Mouse (Mus musculus) right cerebral cortex, postnatal 25 days (tissue): Measurements from ENCODE around the gene Afdn.

Experiments
- DNase-seq: peaks from one replicate; pipeline ENCODE4 v3.0.0; 2022

Afdn gene

DNA sequence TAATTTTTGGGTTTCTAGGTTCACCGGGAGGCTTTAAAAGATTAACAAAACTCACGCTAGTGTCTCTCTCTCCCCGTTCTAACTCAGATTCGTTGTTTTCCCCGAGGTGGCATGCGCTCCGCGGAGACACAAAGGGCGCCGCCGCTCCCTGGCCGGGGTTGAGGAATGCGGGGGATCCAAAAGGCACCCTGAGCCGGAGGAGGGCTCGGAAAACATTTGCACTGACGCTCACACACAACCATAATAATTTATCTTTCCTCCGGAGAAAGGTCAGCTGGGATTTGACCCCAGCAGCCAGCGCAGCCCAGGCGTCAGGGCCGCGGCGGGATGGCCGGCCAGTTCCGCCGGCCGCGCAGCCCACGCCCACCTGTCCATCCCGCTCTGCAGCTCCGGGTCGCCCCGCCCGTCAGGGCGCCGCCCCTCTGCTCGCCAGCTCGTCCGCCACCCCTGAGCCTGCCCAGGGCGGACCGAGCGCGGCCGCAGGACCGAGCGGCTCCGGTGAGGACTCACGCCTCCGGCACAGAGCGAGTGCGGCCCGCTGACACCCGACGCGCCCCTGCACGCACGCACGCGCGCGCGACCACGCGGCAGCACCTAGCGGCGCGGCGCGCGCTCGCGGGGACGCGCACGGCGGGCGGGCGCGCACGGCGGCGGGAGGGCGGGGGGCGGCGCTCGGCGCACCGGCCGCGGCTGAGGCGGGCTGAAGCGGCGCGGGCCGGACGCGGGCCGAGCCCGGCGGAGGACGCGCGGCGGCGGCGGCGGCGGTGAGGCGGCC is at the start of gene Afdn:
Gene Afdn, plus strand, starts transcription at position 687 of the 775 bp plus-strand sequence.
- DNase-seq: peak; percentile 84

DNA sequence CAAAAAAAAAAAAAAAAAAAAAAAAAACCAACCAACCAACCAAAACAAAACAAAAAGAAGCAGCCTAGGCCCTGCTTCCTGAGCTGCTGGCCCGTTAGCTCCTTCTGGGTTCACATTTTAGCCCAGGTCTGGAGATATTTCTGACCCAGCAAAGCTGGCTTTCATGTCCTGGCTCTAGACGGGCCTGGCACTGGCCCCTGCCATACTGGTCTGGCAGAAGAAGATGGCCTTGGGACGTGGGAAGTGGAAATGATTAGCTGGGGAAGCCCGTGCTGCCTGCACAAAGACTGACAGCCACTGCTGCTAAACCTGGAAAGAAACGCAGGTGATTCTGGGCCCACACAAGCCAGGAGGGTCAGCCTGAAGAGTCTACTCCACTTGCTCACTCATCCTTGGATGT is 49.2 kb upstream of the Afdn start:
- no peak for DNase-seq

DNA sequence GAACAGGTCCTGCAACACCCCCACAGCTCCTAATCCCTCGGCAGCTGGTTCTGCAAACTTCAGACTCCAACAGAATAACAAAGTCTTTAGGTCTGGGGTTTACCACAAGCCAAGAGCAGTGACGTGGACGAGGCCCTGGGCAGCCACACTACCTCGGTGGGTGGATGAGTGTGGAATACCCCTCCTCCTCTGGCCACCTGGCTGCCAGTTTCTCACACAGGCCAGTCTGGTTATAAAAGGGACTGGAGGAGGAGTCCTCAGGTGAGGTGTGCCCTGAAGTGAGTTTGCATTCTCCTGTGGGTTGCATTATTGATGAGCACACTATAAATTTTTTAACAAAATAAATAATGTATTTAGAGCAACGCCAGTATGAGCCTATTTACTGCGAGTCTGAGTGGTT is 48.2 kb upstream of the Afdn start:
- DNase-seq: no peak

DNA sequence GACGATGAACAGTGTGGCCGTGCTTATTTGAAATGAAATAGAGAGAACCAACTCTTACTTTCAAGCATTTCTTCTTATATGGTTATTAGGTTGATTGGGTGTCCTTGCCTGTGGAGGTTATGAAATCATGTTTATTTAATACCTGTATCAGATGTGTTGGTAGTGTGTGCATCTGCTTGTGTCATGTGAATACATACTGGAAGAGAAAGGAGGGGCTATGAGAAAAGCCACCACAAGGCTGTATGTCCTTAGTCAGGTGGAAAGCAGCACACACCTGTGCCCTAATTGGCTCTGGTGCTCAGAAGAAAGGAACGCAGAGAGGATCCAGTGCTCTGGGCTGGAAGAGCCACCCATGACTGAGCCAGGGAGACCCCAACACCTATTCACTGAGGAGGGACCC is 47.8 kb upstream of the Afdn start:
- DNase-seq: no peak

DNA sequence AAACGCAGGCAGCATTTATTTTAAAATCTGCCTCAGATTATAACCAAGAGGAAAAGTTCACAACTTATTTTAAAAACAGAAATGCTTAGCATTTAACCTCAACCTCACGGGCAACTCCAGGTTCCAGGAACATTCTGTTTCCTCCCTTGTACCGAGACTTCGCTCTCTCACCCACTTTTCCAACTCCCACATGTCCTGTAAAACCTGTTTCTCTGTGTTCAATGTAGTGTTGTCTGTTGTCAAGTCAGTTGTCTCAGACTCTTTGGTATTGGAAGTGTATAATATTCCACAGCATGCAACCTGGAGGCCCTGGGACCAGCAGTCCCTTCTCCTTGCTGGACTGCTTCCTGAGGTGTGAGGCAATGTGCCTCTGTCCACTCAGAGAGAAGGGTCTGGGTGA is 46.2 kb upstream of the Afdn start:
- DNase-seq: no peak

DNA sequence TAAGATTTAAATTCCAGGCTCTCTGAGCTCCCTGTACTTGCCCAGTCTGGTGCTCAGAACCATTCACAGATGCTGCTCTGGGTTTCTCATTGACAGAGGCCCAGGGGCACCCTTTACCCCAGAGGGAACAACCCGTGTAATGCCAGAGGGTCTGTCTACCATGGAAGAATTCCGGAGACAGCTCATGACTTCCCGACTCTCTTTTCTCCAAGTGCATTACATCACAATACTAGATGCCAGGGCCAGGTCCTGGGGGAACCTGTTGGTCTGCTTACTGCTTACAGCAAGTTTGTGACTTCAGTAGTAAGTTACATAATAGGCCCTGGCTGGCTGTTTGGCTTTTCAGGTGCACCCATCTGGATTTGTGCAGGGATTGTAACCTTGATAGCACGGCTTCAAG is 45.7 kb upstream of the Afdn start:
- DNase-seq: no peak

DNA sequence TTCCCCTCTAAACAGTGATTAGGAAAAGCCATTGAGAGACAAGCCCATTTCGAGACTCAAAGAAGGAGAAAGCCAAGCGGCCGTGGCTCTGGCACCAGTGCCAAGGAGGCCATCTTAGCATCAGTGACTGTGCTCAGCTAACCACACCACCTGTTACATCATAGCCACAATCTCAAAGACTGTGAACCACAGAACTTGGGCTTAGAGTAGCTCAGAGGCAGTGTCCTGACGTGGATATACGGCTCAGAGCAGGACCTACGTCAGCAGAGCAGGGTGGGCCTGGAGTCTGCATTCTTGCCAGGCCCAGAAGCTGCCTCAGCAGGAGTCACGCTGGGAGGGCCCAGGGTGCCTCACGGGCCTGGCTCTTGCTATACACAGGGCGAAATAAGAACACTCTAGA is 44.8 kb upstream of the Afdn start:
- no peak for DNase-seq

DNA sequence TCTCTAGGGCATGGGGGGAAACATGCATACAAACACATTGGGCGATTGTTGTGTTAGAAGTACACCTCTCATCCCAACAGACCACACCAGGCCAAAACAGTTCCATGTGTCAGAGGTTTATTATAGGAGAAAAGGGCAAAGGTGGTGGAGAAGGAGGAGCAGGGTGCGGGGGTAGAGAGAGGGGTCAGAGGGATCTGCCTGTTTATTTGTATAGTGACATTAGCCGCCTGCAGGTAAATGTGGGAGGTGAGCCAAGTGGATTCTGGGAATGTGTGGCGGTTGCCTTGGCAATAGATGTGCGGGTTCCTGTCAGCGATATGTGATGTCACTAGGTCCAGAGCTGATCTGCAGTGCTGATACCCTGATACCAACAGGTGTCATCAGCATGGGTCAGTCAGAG is 44.0 kb upstream of the Afdn start:
- DNase-seq: no peak

DNA sequence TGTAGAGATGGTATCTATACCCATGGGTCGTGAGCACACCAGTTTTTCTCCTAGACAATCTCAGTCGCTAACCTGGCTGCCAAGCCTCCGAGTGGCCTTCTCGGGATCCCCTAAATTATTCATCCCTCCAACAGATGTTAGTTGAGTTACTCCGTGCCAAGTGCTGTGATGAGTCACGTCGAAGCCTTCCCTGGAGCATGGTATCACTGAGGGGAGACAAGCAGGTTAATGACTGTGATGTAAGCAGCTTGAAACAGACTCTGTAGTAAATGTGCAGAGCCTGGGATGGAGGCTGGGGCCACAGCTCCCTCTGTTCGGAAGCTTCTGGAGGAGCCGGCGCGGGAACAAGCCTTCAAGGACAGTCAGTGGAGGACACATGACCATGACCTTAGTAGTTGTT is 42.9 kb upstream of the Afdn start:
- DNase-seq: peak; percentile 28

DNA sequence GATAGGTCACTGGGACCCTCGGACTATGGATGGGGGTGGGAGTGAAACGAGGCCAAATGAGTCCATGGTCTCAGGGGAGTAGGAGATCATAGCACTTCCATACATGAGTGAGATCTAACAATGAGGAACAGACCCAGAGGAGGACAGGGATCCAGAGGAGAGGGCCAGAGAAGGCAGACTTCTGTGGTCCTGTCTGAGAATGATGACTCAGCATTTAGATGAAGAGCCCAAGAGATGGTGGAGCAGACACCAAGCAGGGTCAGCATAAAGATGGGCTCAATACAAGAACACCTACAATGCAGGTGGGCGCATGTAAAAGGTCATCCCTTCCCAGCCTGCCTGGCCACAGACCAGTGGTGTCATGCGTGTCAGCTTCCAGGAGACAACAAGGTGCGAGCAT is 40.2 kb upstream of the Afdn start:
- no peak for DNase-seq

DNA sequence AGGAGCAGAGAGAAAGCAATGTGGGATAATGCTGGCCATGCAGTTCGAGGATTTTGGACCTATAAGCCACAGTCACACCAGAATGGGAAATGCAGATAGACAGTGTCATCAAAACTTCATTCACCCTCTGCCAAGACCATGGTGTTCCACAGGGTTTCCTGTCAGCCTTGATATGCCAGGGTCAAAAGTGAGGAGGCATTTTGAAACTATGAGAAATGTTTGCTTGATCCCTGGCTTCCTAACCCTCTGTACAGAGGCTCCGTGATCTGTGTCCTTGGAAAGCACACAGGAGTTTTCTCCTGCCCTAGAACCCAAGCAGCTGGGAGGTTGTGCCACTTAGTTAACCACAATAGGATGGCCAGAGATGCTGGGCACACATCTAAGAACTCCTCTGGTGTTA is 39.0 kb upstream of the Afdn start:
- DNase-seq: no peak

DNA sequence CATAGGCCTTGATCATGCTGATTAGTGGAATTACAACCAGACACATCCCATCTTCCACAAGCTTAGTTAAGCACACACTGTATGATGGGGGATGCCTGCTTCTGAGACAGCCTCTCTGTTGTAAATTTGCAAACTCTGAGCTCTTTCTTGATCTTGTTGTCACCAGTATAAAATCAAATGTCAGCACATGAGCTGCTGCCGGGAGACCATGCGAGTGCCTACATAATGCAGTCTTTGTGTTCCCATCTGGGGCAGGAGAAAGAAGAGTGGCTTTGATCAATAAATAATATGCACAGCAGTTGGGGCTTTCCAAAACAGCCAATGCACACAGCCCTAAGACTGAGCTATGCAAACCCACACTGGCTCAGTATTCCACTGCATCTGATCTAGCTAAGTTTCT is 37.9 kb upstream of the Afdn start:
- DNase-seq: no peak

DNA sequence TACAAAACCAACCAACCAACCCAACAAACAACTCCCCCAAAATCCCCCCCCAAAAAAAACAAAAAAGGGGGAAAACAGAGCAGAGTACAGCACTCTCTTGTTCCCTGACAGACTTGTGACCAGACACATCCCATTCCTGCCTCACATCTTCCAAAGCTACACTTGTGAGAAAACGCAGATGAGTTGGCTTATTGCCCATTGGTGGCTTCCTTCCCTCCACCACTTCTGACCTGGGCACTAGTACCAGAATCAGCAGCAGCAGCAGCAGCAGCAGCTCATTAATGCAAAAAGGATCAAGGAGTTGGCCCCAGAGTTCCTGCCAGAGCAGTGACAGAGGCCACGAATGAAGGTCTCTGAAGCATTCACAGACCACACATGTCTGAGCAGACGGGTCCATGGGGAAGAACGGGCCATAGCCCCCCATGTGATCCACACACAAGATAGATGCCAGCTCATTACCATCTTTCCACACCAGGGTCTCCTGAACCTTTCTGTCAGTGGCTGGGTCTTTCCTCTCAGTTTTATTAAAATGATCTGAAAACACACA is 35.3 kb upstream of the Afdn start:
- DNase-seq: no peak

DNA sequence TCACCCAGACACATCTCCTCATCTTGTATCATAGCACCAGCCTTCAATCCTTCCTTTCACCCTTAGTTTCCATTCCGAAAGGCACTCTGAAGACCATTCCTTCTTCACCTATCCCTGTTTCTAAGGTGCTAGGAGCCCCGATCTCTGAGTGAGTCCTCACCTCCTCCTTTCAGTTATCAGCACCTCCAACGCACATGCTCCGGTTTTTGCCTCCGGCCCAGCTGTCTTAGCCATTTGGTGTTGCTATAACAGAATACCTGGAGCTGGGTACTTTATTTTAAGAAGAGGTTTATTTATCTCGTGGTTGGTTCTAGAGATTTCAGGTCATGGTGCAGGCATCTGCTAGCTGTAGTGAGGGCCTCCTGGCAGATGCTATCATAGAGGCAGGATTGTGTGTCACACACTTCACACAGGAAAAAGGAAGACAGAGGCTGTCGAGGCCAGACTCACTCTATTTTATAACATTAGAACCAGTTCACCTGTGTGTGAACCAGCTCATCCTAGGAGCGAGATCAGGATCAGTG is 33.4 kb upstream of the Afdn start:
- DNase-seq: peak; percentile 35

DNA sequence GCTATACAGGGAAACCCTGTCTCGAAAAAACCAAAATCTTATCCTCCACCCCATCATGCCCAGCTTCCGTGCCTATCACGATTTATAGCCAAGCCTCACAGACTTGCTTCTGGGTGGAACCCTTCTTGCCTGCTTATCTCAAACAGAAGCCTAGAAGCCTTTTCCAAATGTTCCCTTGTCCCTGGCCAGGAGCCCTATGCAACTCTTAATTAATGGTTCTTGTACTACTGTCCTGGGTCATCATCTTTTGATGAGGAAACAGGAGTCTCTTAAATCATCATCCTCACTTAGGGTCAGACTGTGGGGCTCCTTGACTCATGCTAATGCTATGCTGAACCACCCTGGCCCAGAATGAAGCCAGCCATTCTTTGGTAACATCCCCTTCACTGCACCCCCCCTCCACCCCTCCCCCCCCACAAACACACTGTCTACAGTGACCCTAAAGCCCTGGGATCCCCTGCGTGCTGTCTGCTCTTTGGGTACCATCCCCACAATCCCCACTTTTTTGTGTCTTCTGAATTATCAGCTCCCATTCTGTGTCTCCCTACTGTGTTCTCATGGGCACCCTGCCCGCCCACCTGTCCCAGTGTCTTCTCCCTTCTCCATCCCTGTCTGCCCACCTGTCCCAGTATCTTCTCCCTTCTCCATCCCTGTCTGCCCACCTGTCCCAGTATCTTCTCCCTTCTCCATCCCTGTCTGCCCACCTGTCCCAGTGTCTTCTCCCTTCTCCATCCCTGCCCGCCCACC is 29.2 kb upstream of the Afdn start:
- no peak for DNase-seq

DNA sequence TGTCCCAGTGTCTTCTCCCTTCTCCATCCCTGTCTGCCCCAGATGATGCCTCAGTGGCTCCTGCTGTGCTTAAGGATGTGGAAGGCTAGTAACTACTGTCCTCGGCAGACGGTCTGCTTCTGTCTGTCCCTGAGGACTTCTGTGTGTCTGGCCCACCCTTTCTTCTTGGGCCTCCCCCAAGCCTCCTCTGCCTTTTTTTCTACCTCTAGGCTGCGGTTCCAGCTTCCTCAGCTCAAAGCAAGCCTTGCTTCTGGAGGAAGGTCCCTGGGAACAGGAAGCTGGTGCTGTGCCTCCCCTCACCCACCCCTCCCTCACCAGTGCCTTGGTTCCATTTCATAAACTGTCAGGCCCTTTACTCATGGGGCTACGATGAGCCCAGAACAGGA is 28.6 kb upstream of the Afdn start:
- no peak for DNase-seq

DNA sequence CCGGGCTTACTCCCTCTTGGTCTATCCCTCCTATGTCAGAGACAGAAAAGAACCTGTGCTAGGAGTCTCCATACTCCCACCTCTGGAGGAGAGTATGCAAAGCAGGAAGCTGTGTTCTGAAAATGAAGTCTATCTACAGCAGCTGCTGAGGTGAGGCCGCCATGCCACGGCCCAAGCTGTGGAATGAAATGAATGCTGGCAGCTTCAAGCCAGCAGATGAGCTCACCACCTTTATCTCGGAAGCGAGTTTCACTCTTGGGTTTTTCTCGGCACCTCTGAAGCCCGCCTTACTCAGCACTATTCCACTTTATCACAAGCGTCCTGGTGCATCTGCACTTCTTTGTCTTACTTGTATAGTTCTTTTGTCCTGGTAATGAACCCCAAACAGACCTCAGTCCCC is 27.7 kb upstream of the Afdn start:
- no peak for DNase-seq

DNA sequence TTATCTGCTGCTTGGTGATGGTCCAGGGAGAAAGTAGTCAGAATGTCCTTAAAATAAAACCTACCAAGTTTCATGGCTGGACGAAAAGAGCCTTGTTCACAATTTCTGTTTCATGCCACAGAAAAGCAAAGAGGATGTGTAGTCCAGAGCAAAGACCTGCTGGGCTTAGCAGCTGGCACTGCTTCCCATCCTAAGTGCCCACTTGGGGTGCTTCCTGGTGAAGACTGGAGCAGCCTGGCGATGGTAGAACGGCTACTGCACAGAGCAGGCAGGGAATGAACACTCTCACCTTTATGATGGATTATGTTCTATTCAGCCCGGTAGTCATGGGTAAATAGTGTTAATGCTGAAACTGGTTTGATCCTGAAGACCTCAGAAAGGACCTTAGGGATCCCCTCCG is 26.4 kb upstream of the Afdn start:
- DNase-seq: no peak

DNA sequence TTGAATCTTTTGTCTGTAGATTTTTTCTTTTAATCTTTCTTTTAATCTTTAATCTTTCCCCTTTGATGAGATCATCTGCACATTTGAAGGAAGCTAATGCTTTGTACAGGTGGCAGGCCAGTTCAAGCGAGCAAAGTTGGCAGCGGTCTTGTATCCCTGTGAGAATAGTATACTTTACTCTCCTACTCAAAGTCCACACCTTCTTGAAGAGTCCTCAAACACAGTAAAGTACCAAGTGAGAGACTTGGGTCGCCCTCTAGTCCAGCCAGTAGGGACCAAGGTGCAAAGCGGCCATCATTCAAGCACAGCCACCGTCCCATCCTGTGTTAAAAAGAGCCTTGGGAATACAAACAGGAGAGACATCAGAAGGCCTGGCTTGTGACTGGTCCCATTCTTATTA is 25.3 kb upstream of the Afdn start:
- no peak for DNase-seq

DNA sequence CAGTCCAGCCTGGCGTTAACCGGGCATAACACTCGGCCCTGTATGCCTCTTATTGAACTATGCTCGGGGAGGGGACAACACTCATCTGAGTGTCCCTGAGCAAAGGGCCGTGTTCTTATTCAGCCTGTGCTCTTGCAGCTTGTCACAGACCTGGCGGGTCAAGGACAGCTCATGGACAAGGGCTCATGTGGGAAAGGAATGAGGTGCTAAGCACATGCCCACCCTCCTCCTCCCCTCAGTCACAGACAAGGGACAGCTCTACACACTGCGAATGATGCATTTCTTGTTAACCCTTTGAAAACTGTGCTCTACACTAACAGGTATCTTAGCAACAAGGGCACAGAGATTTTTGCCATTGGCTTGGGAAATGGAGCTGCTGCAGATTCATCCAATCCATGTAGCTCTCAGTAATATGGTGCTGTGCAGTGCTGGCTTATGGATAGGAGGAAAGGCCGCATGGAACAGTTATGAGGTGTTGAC is 24.5 kb upstream of the Afdn start:
- DNase-seq: no peak

DNA sequence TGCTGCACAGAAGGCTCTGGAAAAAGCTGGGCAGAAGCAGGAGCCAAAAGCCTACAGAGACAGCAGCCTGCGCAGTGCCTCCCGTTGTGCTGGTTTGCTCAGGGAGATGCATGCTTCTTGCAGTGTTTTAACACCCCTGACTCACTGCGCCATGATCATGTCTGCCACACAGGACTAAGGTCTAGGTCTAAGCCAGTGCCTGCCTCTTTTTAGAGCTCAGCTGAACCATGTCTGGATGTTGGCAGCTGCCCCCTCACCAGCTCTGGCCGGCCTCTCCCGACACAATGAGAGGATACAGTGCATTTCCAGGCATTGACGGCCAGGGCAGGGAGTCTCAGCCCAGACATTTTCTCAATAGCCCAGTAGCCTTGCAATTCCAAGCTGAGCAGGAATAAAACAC is 23.0 kb upstream of the Afdn start:
- DNase-seq: no peak

DNA sequence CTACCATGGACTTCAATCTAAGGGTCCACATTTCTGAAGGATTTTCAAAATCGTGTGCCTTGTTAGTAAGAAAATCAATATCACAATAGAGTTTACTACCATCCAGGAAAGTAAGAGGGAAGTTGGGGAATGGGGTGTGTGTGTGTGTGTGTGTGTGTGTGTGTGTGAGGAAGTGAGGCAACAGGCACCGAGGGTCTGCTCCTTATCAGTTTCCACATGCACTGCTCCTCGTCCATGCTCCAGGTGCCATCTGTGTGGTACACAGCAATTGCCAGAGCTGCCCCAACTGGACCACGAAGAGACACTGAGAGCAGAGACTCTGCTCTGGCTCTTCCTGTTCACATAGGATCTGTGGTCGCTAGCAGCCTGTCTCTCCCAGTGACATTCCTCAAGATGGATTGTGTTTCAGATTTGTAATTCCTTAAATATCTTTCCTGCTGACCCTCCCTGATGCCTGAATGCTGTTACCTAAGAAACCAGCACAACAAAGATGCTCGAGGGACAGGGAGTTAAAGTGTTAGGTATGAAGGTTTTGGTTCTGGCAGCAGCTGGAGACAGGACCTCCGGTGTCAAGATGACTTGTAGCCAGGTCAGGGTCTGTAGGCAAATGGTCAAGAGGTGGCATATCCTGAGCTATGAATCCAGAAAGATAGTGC is 22.1 kb upstream of the Afdn start:
- DNase-seq: no peak

DNA sequence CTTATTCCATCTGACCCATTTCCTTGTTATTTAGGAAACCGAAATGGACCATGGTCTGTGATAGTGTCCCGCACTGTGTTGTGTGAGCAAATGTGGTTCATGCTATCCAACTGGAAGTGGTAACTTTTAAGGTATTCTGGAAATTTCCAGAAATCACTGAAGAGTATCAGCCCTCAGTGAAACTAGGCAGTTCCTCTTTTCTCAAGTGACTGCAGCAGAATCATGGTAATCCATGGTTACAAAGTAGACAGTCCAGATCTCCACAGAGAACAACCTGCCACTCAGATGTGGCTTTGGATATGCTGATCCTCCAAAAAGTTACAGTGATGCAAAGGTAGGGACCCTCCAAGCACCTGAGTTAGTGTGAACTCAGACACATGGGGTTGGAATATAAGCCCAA is 21.4 kb upstream of the Afdn start:
- DNase-seq: no peak

DNA sequence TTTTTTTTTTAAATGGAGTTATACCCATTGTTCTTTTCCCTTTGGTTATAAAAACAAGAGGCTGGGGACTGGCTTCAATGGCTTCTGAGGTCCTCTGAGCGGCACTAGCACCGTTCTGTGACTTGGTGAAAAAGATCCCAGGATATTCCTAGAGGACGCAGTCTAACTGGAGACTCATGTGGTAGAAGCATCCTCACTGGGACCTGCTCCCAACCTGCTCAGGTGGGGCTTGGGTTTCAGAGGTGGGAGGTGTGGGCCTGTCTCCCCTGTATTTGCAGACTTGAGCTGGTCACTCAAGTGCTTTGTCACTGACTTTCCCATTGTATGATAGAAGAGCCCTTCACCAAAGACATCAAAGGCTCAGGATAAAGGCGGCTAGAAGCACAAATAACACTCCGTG is 20.4 kb upstream of the Afdn start:
- DNase-seq: no peak
